Mouse (Mus musculus): Measurements from ENCODE around the gene Erc2.

The Erc2 gene

GRCm38 (mm10) chr14:28171364-28171763, 549.1 kb downstream of the Erc2 start:
- DNase-seq (ENCODE audit: low read depth, low spot score), result no peak

- no peak for DNase-seq (ENCODE audit: low read depth, low spot score)
Measured at GRCm38 (mm10) chr14:28173736-28174135, 551.5 kb downstream of the Erc2 start.

GRCm38 (mm10) chr14:28181070-28181825, 559.0 kb downstream of the Erc2 start:
- DNase-seq (ENCODE audit: low read depth, low spot score), result no peak

- DNase-seq (ENCODE audit: low read depth, low spot score), result no peak
Measured at GRCm38 (mm10) chr14:28192711-28193364, 570.6 kb downstream of the Erc2 start.

- DNase-seq (ENCODE audit: low read depth, low spot score), result no peak
Measured at GRCm38 (mm10) chr14:28203874-28204273, 581.6 kb downstream of the Erc2 start.

- DNase-seq (ENCODE audit: low read depth, low spot score), result no peak
Measured at GRCm38 (mm10) chr14:28206303-28206702, 584.1 kb downstream of the Erc2 start.

GRCm38 (mm10) chr14:28225550-28225949, 603.3 kb downstream of the Erc2 start:
- DNase-seq (ENCODE audit: low read depth, low spot score), result no peak

- no peak for DNase-seq (ENCODE audit: low read depth, low spot score)
Measured at GRCm38 (mm10) chr14:28230563-28230962, 608.3 kb downstream of the Erc2 start.

- no peak for DNase-seq (ENCODE audit: low read depth, low spot score)
Measured at GRCm38 (mm10) chr14:28231241-28231640, 609.0 kb downstream of the Erc2 start.

GRCm38 (mm10) chr14:28238336-28239048, 616.3 kb downstream of the Erc2 start:
- no peak for DNase-seq (ENCODE audit: low read depth, low spot score)

- no peak for DNase-seq (ENCODE audit: low read depth, low spot score)
Measured at GRCm38 (mm10) chr14:28240111-28240510, 617.9 kb downstream of the Erc2 start.

- no peak for DNase-seq (ENCODE audit: low read depth, low spot score)
Measured at GRCm38 (mm10) chr14:28242743-28243142, 620.5 kb downstream of the Erc2 start.

GRCm38 (mm10) chr14:28243474-28243873, 621.2 kb downstream of the Erc2 start:
- DNase-seq (ENCODE audit: low read depth, low spot score), result no peak

- DNase-seq (ENCODE audit: low read depth, low spot score), result no peak
Measured at GRCm38 (mm10) chr14:28262706-28263105, 640.5 kb downstream of the Erc2 start.

GRCm38 (mm10) chr14:28267367-28267766, 645.1 kb downstream of the Erc2 start:
- DNase-seq (ENCODE audit: low read depth, low spot score), result no peak

- no peak for DNase-seq (ENCODE audit: low read depth, low spot score)
Measured at GRCm38 (mm10) chr14:28271846-28272245, 649.6 kb downstream of the Erc2 start.

- no peak for DNase-seq (ENCODE audit: low read depth, low spot score)
Measured at GRCm38 (mm10) chr14:28273669-28274068, 651.4 kb downstream of the Erc2 start.

GRCm38 (mm10) chr14:28274826-28275225, 652.6 kb downstream of the Erc2 start:
- no peak for DNase-seq (ENCODE audit: low read depth, low spot score)

- no peak for DNase-seq (ENCODE audit: low read depth, low spot score)
Measured at GRCm38 (mm10) chr14:28278951-28279350, 656.7 kb downstream of the Erc2 start.

- no peak for DNase-seq (ENCODE audit: low read depth, low spot score)
Measured at GRCm38 (mm10) chr14:28280376-28280775, 658.1 kb downstream of the Erc2 start.

- DNase-seq (ENCODE audit: low read depth, low spot score), result no peak
Measured at GRCm38 (mm10) chr14:28283319-28284095, 661.3 kb downstream of the Erc2 start.

- DNase-seq (ENCODE audit: low read depth, low spot score), result no peak
Measured at GRCm38 (mm10) chr14:28286511-28286910, 664.3 kb downstream of the Erc2 start.
